Mouse (Mus musculus) bone marrow macrophage, adult 2 months (primary cell): ENCODE measurements around the gene Ache.

Experiments used
- CTCF ChIP-seq: IDR thresholded peaks from 2 replicates; pipeline ENCODE4 v1.5.1; 2012; ENCODE audit warnings: low read depth, mild to moderate bottlenecking, low read length, moderate library complexity
- POLR2A ChIP-seq: IDR thresholded peaks from 2 replicates; pipeline ENCODE4 v1.6.1; 2012; ENCODE audit warnings: mild to moderate bottlenecking, low read depth, low read length, borderline replicate concordance

- TF ChIP-seq CTCF (no peak), POLR2A (no peak)
Observed at GRCm38 (mm10) chr5:137295296-137295695, 8.0 kb downstream of the Ache start.
